In genomic region chr6:4723998-4724757, GRCm38 (mm10) we compare ENCODE assay signal across 17 mouse cellular contexts. TPM values are rescaled to one million over a fixed set of nuclear protein-coding genes. Genes with fewer than 3 reads are reported as not detected.
A peak's percentile ranks its signal among the peaks of the same experiment; 100 is the strongest.
DNase-seq lines count a peak whose midpoint lies in the region; ATAC-seq and TF ChIP-seq lines count a peak whose summit lies in the region.
"Had no signal": no experiment of that assay in that cellular context is flagged by ENCODE, and none has a peak within 500 bp of the region (broad histone marks: within the 10 kb centered on the region; RNA-seq: fewer than 3 reads in every experiment).

No protein-coding gene starts in this region.

- peaks cover 15% of the 10 kb centered on the region for H3K4me1 ChIP-seq in forebrain, embryonic 15.5 days
- H3K4me1 ChIP-seq in forebrain, postnatal 0 days (ENCODE audit: insufficient read depth) = no peaks in the 10 kb centered on the region
- peaks cover 9% of the 10 kb centered on the region; the same call in 1 of the 2 replicates for H3K4me1 ChIP-seq in embryonic facial prominence, embryonic 15.5 days
- no peaks in the 10 kb centered on the region; the same call in none of the 2 replicates for H3K4me1 ChIP-seq in hindbrain, embryonic 16.5 days (ENCODE audit: control insufficient read depth, insufficient read depth, low read depth, low read length)
- peaks cover 15% of the 10 kb centered on the region; the same call in 1 of the 2 replicates for H3K4me1 ChIP-seq in neural tube, embryonic 15.5 days

- TF ChIP-seq CTCF in forebrain, postnatal 0 days (IDR thresholded peaks at IDR 0.05; ENCODE audit: low read depth) = no peak

- no peak for DNase-seq in forebrain, postnatal 0 days
- DNase-seq in thymus, postnatal 25 days = no peak
- DNase-seq: adrenal gland, adult 8-10 months; cerebellum, adult 18-20 months; cerebellum, postnatal 36 days; gastrocnemius, postnatal 25 days; kidney, adult 9 months; thymus, postnatal 36 days had no signal

- H3K9ac ChIP-seq in forebrain, embryonic 15.5 days (replicated peaks) = no peak overlapping the region
- H3K9ac ChIP-seq in forebrain, postnatal 0 days = no peak overlapping the region
- H3K9ac ChIP-seq in embryonic facial prominence, embryonic 15.5 days = no peak overlapping the region
- H3K9ac ChIP-seq in hindbrain, embryonic 16.5 days (ENCODE audit: low read depth, low read length) = no peak overlapping the region
- H3K9ac ChIP-seq in neural tube, embryonic 15.5 days (replicated peaks) = no peak overlapping the region
- H3K9ac ChIP-seq: liver, embryonic 14.5 days had no signal

- no peaks in the 10 kb centered on the region for H3K27me3 ChIP-seq in forebrain, embryonic 15.5 days
- no peaks in the 10 kb centered on the region for H3K27me3 ChIP-seq in forebrain, postnatal 0 days (ENCODE audit: insufficient read depth, low read length)
- H3K27me3 ChIP-seq in embryonic facial prominence, embryonic 15.5 days = no peaks in the 10 kb centered on the region
- no peaks in the 10 kb centered on the region for H3K27me3 ChIP-seq in hindbrain, embryonic 16.5 days (replicated peaks; ENCODE audit: control insufficient read depth, insufficient read depth, low read length)
- H3K27me3 ChIP-seq in neural tube, embryonic 15.5 days (replicated peaks) = no peaks in the 10 kb centered on the region

- no peaks in the 10 kb centered on the region for H3K9me3 ChIP-seq in forebrain, embryonic 15.5 days
- H3K9me3 ChIP-seq in forebrain, postnatal 0 days (ENCODE audit: low read length) = no peaks in the 10 kb centered on the region
- H3K9me3 ChIP-seq in embryonic facial prominence, embryonic 15.5 days (replicated peaks) = no peaks in the 10 kb centered on the region
- H3K9me3 ChIP-seq in hindbrain, embryonic 16.5 days (ENCODE audit: control insufficient read depth, low read length) = no peaks in the 10 kb centered on the region
- no peaks in the 10 kb centered on the region for H3K9me3 ChIP-seq in neural tube, embryonic 15.5 days (replicated peaks)

- ATAC-seq in forebrain, embryonic 15.5 days (replicated peaks) = peak; percentile 63; the same call in 1 of the 2 replicates
- ATAC-seq in forebrain, postnatal 0 days = no peak
- no peak for ATAC-seq in embryonic facial prominence, embryonic 15.5 days (ENCODE audit: insufficient number of reproducible peaks, low FRiP score, low TSS enrichment, low read depth)
- ATAC-seq in hindbrain, embryonic 16.5 days = peak; percentile 60; the same call in 1 of the 2 replicates
- no peak for ATAC-seq in neural tube, embryonic 15.5 days (ENCODE audit: low FRiP score)
- ATAC-seq in megakaryocyte progenitor cell, adult 5-6 weeks (replicated peaks; ENCODE audit: poor library complexity) = no peak
- ATAC-seq: inflammation-experienced regulatory T-cells, adult 6 months had no signal

- no peaks in the 10 kb centered on the region for H3K36me3 ChIP-seq in forebrain, embryonic 15.5 days
- H3K36me3 ChIP-seq in forebrain, postnatal 0 days (ENCODE audit: insufficient read depth) = no peaks in the 10 kb centered on the region
- no peaks in the 10 kb centered on the region for H3K36me3 ChIP-seq in embryonic facial prominence, embryonic 15.5 days
- no peaks in the 10 kb centered on the region for H3K36me3 ChIP-seq in hindbrain, embryonic 16.5 days (ENCODE audit: control insufficient read depth, insufficient read depth, low read length)
- no peaks in the 10 kb centered on the region for H3K36me3 ChIP-seq in neural tube, embryonic 15.5 days

- H3K27ac ChIP-seq in forebrain, embryonic 15.5 days (replicated peaks) = no peak overlapping the region
- H3K27ac ChIP-seq in forebrain, postnatal 0 days (ENCODE audit: low read depth, low read length) = no peak overlapping the region; the same call in 1 of the 2 replicates
- H3K27ac ChIP-seq in embryonic facial prominence, embryonic 15.5 days (replicated peaks) = peak overlapping the region; percentile 28; the same call in 1 of the 2 replicates
- no peak overlapping the region for H3K27ac ChIP-seq in hindbrain, embryonic 16.5 days (ENCODE audit: low read depth, low read length)
- H3K27ac ChIP-seq in neural tube, embryonic 15.5 days (replicated peaks) = no peak overlapping the region
- H3K27ac ChIP-seq: layer of hippocampus, adult 2 months; liver, embryonic 14.5 days had no signal

- H3K4me3 ChIP-seq in forebrain, embryonic 15.5 days = no peak overlapping the region
- H3K4me3 ChIP-seq in forebrain, postnatal 0 days (ENCODE audit: low read depth, low read length) = no peak overlapping the region
- no peak overlapping the region for H3K4me3 ChIP-seq in embryonic facial prominence, embryonic 15.5 days (replicated peaks)
- H3K4me3 ChIP-seq in hindbrain, embryonic 16.5 days (ENCODE audit: low read length) = no peak overlapping the region
- no peak overlapping the region for H3K4me3 ChIP-seq in neural tube, embryonic 15.5 days (replicated peaks)
- H3K4me3 ChIP-seq: layer of hippocampus, adult 2 months had no signal

- H3K4me2 ChIP-seq in forebrain, embryonic 15.5 days (replicated peaks) = no peak overlapping the region
- no peak overlapping the region for H3K4me2 ChIP-seq in forebrain, postnatal 0 days (ENCODE audit: low read depth)
- no peak overlapping the region for H3K4me2 ChIP-seq in embryonic facial prominence, embryonic 15.5 days (replicated peaks)
- H3K4me2 ChIP-seq in hindbrain, embryonic 16.5 days (ENCODE audit: low read length) = no peak overlapping the region
- peak overlapping the region; percentile 30 for H3K4me2 ChIP-seq in neural tube, embryonic 15.5 days

- WGBS in forebrain, embryonic 15.5 days = 64% methylated on average over 15 of the region's 15 CpGs
- 63% methylated on average over 15 of the region's 15 CpGs for WGBS in forebrain, postnatal 0 days
- WGBS in embryonic facial prominence, embryonic 15.5 days = 48% methylated on average over 15 of the region's 15 CpGs
- 47% methylated on average over 15 of the region's 15 CpGs for WGBS in hindbrain, embryonic 16.5 days
- WGBS in neural tube, embryonic 15.5 days = 24% methylated on average over 15 of the region's 15 CpGs

RNA-seq across cellular contexts. Expression of gene Sgce, which starts 22.8 kb away (rescaled TPM):
- 50.6 and 50.9 TPM in 2 replicates for polyA plus RNA-seq in forebrain, embryonic 15.5 days (2015; fragmentation: Nextera tagmentation; extraction: Ambion mirVana)
- 36.2 and 44.5 TPM in 2 replicates for total RNA-seq in forebrain, postnatal 0 days (2014; rRNA removed)
- 30.6 and 39.4 TPM in 2 replicates for polyA plus RNA-seq in forebrain, postnatal 0 days (2015; fragmentation: Nextera tagmentation; extraction: Ambion mirVana)
- 72.1 and 72.9 TPM in 2 replicates for polyA plus RNA-seq in embryonic facial prominence, embryonic 15.5 days (2015; fragmentation: Nextera tagmentation; extraction: Ambion mirVana)
- polyA plus RNA-seq in hindbrain, embryonic 16.5 days (2015; fragmentation: Nextera tagmentation; extraction: Ambion mirVana) = 58.3 and 59.7 TPM in 2 replicates
- 56.1 and 60.4 TPM in 2 replicates for polyA plus RNA-seq in neural tube, embryonic 15.5 days (2015; fragmentation: Nextera tagmentation; extraction: Ambion mirVana)
- total RNA-seq in megakaryocyte progenitor cell, adult 5-6 weeks (2015) = 0.17 and 0.54 TPM in 2 replicates
- total RNA-seq in megakaryocyte progenitor cell, adult 5-6 weeks (2017) = 1.2 TPM in 1 of 2 replicates, not detected in the other
- total RNA-seq: megakaryocyte, adult 5-6 weeks had no signal

RNA-seq across cellular contexts. Expression of gene Peg10, which starts 22.9 kb away (rescaled TPM):
- 4.0 and 5.0 TPM in 2 replicates for polyA plus RNA-seq in forebrain, embryonic 15.5 days (2015; fragmentation: Nextera tagmentation; extraction: Ambion mirVana)
- 25.2 and 72.5 TPM in 2 replicates for total RNA-seq in forebrain, postnatal 0 days (2014; rRNA removed)
- 1.8 and 3.5 TPM in 2 replicates for polyA plus RNA-seq in forebrain, postnatal 0 days (2015; fragmentation: Nextera tagmentation; extraction: Ambion mirVana)
- polyA plus RNA-seq in embryonic facial prominence, embryonic 15.5 days (2015; fragmentation: Nextera tagmentation; extraction: Ambion mirVana) = 8.9 and 10.0 TPM in 2 replicates
- polyA plus RNA-seq in hindbrain, embryonic 16.5 days (2015; fragmentation: Nextera tagmentation; extraction: Ambion mirVana) = 4.6 and 7.0 TPM in 2 replicates
- 3.9 and 4.7 TPM in 2 replicates for polyA plus RNA-seq in neural tube, embryonic 15.5 days (2015; fragmentation: Nextera tagmentation; extraction: Ambion mirVana)
- total RNA-seq in megakaryocyte progenitor cell, adult 5-6 weeks (2015) = 0.02 and 0.34 TPM in 2 replicates
- not detected in 2 replicates for total RNA-seq in megakaryocyte progenitor cell, adult 5-6 weeks (2017)
- total RNA-seq: megakaryocyte, adult 5-6 weeks had no signal
- polyA plus RNA-seq: inflammation-experienced regulatory T-cells, adult 6 months had no signal

Comparison
In these comparisons a context has a peak if more than half of its experiments do, and no peak if none do; other contexts are left out.
1. ATAC-seq: peak in forebrain, embryonic 15.5 days (single experiment) and hindbrain, embryonic 16.5 days (single experiment); none in forebrain, postnatal 0 days (single experiment), embryonic facial prominence, embryonic 15.5 days (single experiment), neural tube, embryonic 15.5 days (single experiment) and megakaryocyte progenitor cell, adult 5-6 weeks (single experiment).